Mouse (Mus musculus) limb, embryonic 15.5 days (tissue): ENCODE measurements at regions not wholly inside any gene's neighbourhood (a gene's known extent, or its start where the extent isn't known, plus 50 kb on each side); places are given as distances from the start of the nearest gene placed in this dataset.

Experiments used
- ATAC-seq: fragments of 200-750 bp; cut with Nextera tagmentation; 2 replicates; pipeline ENCODE4 v1.8.0; 2017; ENCODE audit warnings: low read depth, moderate TSS enrichment; ENCODE audit not compliant: insufficient number of reproducible peaks, low FRiP score, low TSS enrichment
- H3K27ac ChIP-seq: fragments of 300-500 bp; sonication (generic); 2 replicates; pipeline ENCODE4 v1.5.1; 2015; ENCODE audit warnings: moderate library complexity, mild to moderate bottlenecking, inconsistent platforms
- H3K27me3 ChIP-seq: fragments of 300-500 bp; sonication (generic); 2 replicates; pipeline ENCODE4 v1.6.1; 2015; ENCODE audit warnings: inconsistent platforms
- H3K36me3 ChIP-seq: fragments of 300-500 bp; sonication (generic); 2 replicates; pipeline ENCODE4 v1.6.1; 2015; ENCODE audit warnings: inconsistent platforms
- H3K4me1 ChIP-seq: fragments of 300-500 bp; sonication (generic); 2 replicates; pipeline ENCODE4 v1.6.1; 2015; ENCODE audit warnings: inconsistent platforms
- H3K4me2 ChIP-seq: fragments of 300-500 bp; sonication (generic); 2 replicates; pipeline ENCODE4 v1.6.1; 2015; ENCODE audit warnings: mild to moderate bottlenecking, inconsistent platforms
- H3K4me3 ChIP-seq: fragments of 300-500 bp; sonication (generic); 2 replicates; pipeline ENCODE4 v1.5.1; 2015; ENCODE audit warnings: mild to moderate bottlenecking, inconsistent platforms
- H3K9ac ChIP-seq: fragments of 300-500 bp; sonication (generic); 2 replicates; pipeline ENCODE4 v1.6.1; 2015; ENCODE audit warnings: inconsistent platforms
- H3K9me3 ChIP-seq: fragments of 300-500 bp; sonication (generic); 2 replicates; pipeline ENCODE4 v1.6.1; 2016; ENCODE audit warnings: inconsistent platforms
- whole genome bisulfite sequencing: fragments of 180-500 bp; shearing (Covaris S2); methylation state at CpG from one replicate; pipeline ENCODE4 v1.1.7; 2015; 5-methylcytosine and 5-hydroxymethylcytosine counted together

DNA sequence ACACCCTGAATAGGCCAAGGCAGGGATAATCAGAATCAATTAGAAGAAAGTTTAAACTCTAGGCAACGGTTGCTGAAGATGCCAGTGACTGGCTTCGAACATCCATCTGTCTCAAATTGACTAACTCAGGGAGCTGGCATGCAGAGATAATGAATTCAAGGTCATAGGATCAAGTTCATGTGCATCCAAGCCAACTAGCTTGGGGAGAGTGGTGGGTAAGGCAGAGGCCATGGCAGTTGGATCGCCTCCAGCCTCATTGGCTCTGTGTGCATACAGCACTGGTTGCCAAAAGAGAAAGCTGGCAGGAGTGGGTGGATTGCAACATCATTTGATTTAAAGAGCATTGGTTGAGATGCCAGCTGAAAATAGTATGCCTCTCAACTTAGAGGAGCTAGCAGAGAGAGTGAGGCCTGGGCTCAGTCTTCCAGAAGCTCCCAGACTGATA lies 1398.3 kb upstream of the Lrrc6 start:
- H3K27me3 ChIP-seq, result no peaks in the 10 kb centered on the region
- H3K4me2 ChIP-seq, result no peak overlapping the region
- H3K4me1 ChIP-seq, result no peaks in the 10 kb centered on the region
- no peaks in the 10 kb centered on the region for H3K9me3 ChIP-seq
- no peak overlapping the region for H3K4me3 ChIP-seq
- H3K9ac ChIP-seq, result no peak overlapping the region
- H3K27ac ChIP-seq, result no peak overlapping the region
- no peaks in the 10 kb centered on the region for H3K36me3 ChIP-seq
- ATAC-seq, result no peak
- 75% methylated on average over 3 of the region's 3 CpGs for WGBS

DNA sequence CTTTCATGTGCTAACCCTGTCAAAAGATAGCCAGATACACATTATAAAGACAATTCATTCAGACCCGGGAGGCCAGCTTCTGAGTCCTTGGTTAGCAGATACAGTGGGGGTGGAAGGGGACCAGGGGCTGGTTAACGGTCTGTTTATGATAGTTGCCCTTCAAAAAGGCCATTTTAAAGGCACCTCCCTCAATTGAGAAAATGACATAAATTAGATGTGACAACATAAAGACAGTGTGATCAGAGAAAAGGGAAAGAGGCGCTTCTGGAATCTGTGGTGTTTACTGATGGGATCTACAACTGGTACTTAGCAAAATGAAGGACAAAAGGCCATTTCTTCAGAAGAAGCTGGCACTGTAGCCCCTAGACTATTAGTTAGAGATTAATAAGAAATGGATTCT lies 1391.4 kb upstream of the Lrrc6 start:
- H3K4me2 ChIP-seq, result no peak overlapping the region
- no peaks in the 10 kb centered on the region for H3K4me1 ChIP-seq
- H3K9ac ChIP-seq, result no peak overlapping the region
- H3K27me3 ChIP-seq, result no peaks in the 10 kb centered on the region
- no peaks in the 10 kb centered on the region for H3K9me3 ChIP-seq
- no peak for ATAC-seq
- 45% methylated on average over 3 of the region's 3 CpGs for WGBS
- no peak overlapping the region for H3K27ac ChIP-seq
- H3K36me3 ChIP-seq, result no peaks in the 10 kb centered on the region
- H3K4me3 ChIP-seq, result no peak overlapping the region

DNA sequence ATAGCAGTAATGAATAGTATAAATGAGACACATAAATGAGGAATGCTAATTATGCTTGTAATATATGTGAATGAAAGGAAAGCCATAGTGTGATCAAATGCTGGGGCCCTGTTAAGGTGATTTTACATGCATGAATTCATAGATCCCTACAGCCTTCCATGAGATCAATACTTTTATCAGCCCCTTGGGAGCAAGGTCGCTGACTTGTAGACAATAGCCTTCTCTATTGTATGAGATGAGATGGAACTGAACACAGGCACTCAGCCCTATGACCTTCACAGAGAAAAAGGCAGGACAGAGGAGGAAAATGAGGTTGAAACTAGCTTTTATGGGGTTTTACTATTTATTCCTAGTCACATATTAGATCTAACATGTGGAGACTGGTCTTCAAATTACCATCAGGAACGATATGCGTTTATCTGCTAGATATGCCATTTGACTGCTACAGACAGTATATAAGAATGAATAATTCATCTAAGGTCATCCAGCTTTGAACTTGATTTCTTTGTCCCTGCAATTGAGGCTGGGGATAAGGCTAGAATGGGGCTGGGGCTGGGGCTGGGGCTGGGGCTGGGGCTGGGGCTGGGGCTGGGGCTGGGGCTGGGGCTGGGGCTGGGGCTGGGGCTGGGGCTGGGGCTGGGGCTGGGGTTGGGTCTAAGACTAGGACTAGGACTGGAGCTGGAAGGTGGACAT lies 1390.0 kb upstream of the Lrrc6 start:
- WGBS, result 76% methylated on average over 3 of the region's 3 CpGs
- no peaks in the 10 kb centered on the region for H3K4me1 ChIP-seq
- no peak for ATAC-seq
- H3K4me2 ChIP-seq, result no peak overlapping the region
- no peaks in the 10 kb centered on the region for H3K36me3 ChIP-seq
- no peaks in the 10 kb centered on the region for H3K27me3 ChIP-seq
- no peak overlapping the region for H3K9ac ChIP-seq
- H3K4me3 ChIP-seq, result no peak overlapping the region
- H3K27ac ChIP-seq, result no peak overlapping the region
- no peaks in the 10 kb centered on the region for H3K9me3 ChIP-seq

DNA sequence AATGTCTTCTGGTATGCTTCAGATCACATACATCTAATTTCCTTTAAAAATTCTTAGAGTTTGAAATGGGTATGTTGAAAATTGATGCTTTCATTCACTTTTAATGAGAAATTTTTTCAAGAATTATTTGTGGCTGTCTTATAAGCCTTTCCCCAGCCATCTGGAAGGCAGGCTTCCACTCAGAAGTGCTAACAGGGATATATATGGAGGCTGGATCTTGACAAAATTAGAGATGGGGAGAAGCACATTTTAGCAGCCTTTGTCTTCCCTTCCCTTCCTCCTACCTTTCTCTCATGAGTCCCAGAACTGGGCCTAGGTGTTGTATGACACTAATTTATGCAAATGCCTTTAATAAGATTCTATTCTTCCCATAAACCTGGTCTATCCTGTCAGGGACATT lies 1387.8 kb upstream of the Lrrc6 start:
- Histone ChIP-seq H3K36me3 (no peaks in the 10 kb centered on the region), H3K4me3 (no peak overlapping the region), H3K4me1 (no peaks in the 10 kb centered on the region), H3K9ac (no peak overlapping the region), H3K27me3 (no peaks in the 10 kb centered on the region), H3K9me3 (no peaks in the 10 kb centered on the region), H3K4me2 (no peak overlapping the region), H3K27ac (no peak overlapping the region)
- ATAC-seq, result no peak

DNA sequence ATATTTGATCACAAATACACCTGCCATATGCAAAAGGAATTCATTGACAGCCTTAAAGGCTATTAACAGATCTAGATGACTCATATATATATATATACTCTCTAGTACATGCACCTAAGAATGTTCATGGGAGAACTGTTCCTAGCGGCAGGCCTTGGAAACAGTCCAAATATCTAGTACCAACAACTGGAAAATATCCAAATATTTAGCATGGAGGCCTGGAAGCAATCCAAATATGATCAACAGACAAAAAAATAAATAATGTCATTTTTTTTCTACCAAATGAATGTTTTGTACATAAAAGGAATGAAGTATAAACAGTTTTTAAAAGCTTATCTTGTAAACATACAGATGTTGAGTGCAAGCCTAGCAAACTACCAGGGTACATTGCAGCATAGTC lies 1354.6 kb upstream of the Lrrc6 start:
- no peaks in the 10 kb centered on the region for H3K9me3 ChIP-seq
- no peak for ATAC-seq
- no peak overlapping the region for H3K4me2 ChIP-seq
- H3K4me3 ChIP-seq, result no peak overlapping the region
- no peaks in the 10 kb centered on the region for H3K36me3 ChIP-seq
- 52% methylated on average over 1 of the region's 1 CpGs for WGBS
- H3K27me3 ChIP-seq, result no peaks in the 10 kb centered on the region
- no peak overlapping the region for H3K27ac ChIP-seq
- H3K9ac ChIP-seq, result no peak overlapping the region
- H3K4me1 ChIP-seq, result no peaks in the 10 kb centered on the region

DNA sequence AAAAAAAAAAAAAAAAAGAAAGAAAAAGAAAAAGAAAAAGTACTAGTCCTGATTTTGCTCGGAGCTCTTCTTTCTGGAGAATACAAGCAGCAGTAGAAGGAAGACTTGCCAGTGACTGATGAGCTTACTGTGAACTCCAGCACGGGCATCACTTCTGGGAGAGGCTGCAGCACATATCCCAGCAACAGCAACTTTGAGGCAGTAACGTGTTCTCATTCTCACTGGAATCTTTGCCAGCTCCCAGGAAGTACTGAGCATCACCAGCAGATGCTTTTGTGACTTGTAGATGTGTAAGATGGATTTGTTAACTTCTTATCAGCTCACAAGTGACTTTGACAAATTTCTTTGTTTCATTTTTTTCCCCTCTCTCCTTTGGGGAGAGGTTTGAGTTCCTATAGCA lies 1349.4 kb upstream of the Lrrc6 start:
- WGBS, result 66% methylated on average over 3 of the region's 3 CpGs
- Histone ChIP-seq H3K9ac (no peak overlapping the region), H3K4me1 (no peaks in the 10 kb centered on the region), H3K27ac (no peak overlapping the region), H3K36me3 (no peaks in the 10 kb centered on the region), H3K4me2 (no peak overlapping the region), H3K9me3 (no peaks in the 10 kb centered on the region), H3K4me3 (no peak overlapping the region), H3K27me3 (no peaks in the 10 kb centered on the region)
- ATAC-seq, result no peak

DNA sequence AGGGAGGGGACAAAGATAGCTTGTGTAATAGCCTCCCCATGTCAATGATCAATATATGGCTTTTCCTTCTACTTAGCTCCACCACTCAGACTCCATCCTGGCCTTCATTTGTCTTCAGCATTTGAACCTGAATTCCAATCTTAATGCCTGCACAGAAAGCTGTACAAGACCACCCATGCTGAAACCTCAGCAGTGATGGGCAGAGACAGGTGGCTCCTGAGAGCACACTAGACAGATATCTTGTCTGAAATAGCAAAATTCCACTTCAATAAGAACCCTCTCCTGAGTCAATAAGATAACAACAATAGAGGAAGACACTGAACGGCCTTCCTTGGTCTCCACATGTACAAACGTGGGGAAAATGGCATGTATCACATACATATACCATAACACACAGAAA lies 1345.0 kb upstream of the Lrrc6 start:
- no peak overlapping the region for H3K4me3 ChIP-seq
- 75% methylated on average over 2 of the region's 2 CpGs for WGBS
- ATAC-seq, result no peak
- no peaks in the 10 kb centered on the region for H3K36me3 ChIP-seq
- H3K27ac ChIP-seq, result no peak overlapping the region
- H3K9ac ChIP-seq, result no peak overlapping the region
- no peaks in the 10 kb centered on the region for H3K27me3 ChIP-seq
- no peak overlapping the region for H3K4me2 ChIP-seq
- H3K4me1 ChIP-seq, result no peaks in the 10 kb centered on the region
- no peaks in the 10 kb centered on the region for H3K9me3 ChIP-seq

DNA sequence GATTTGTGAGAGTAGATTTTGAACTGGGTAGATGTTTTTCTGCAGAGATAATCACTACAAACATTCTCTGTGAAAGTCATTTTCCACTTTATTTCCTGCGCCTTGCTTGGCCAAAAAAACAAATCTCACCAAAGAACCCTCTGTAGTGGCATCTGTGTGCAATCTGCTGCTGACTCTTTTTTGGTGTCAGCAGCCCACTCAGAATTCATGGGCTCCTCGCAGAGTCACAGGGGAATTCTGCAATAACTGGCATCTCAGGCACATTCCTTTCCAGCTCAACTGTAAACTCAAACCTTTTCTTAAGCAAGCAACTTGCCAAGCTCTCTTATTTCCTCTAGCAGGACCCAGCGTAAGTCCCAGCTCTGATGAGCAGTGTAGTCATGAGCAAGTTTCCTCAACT lies 1340.0 kb upstream of the Lrrc6 start:
- Histone ChIP-seq H3K4me1 (no peaks in the 10 kb centered on the region), H3K27me3 (no peaks in the 10 kb centered on the region), H3K9me3 (no peaks in the 10 kb centered on the region), H3K4me3 (no peak overlapping the region), H3K27ac (no peak overlapping the region), H3K9ac (no peak overlapping the region), H3K36me3 (no peaks in the 10 kb centered on the region), H3K4me2 (no peak overlapping the region)
- no peak for ATAC-seq
- 66% methylated on average over 3 of the region's 3 CpGs for WGBS

DNA sequence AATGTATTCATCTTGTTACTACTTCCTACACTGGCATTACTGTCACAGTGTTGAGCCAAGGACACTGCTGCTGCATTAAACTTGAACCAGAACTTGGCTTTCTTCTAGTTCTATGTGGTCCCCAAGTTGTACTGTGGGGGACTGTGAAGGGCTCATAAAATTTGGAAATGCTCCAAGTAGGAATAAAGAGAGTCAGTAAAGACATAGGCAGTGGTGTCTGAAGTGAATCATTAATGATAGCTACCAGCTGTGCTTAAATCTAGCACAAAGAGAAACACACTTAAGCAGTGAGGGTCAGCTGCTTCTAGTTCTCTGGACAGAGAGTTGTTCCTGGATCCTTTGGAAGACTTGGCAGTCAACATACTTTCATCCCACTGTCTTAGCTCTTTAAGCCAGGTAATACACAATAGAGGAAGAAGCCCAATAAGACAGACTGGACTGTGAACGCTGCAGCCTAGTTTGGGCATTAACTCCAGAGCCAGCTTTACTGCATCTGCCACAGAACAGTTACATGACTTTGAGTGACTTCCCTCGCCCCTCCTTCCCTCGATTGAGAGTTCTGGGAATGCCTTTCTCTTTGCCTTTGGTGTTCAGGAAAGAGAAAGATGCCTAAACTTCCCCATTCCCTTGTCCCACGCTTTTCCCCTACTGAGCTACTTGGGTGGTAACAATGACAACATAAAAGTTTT lies 1325.2 kb upstream of the Lrrc6 start:
- Histone ChIP-seq H3K9me3 (no peaks in the 10 kb centered on the region), H3K4me1 (no peaks in the 10 kb centered on the region), H3K27me3 (no peaks in the 10 kb centered on the region), H3K4me2 (no peak overlapping the region), H3K36me3 (no peaks in the 10 kb centered on the region), H3K4me3 (no peak overlapping the region), H3K9ac (no peak overlapping the region), H3K27ac (no peak overlapping the region)
- 57% methylated on average over 4 of the region's 4 CpGs for WGBS
- ATAC-seq, result no peak

DNA sequence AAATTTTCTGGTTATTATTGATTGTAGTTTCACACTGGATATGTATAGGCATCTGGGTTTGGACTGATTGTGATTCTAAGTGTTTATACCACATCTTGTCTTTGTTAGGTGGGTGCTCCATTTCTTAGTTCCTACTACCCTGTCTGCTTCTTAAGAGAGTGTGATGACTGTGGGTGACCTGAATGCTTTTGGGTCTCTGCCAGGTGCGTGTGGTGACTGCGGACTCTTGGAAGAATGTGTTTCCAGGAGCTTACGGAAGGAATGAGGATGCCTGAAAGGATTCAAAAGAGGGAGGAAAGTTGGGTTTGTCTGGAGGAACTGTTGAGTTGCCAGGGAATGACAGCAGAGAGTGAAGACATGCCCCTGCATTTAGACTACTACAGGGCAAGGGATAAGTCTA lies 1322.5 kb upstream of the Lrrc6 start:
- Histone ChIP-seq H3K9me3 (no peaks in the 10 kb centered on the region), H3K4me1 (no peaks in the 10 kb centered on the region), H3K27ac (no peak overlapping the region), H3K4me3 (no peak overlapping the region), H3K36me3 (no peaks in the 10 kb centered on the region), H3K4me2 (no peak overlapping the region), H3K27me3 (no peaks in the 10 kb centered on the region), H3K9ac (no peak overlapping the region)
- ATAC-seq, result no peak
- 68% methylated on average over 3 of the region's 3 CpGs for WGBS

DNA sequence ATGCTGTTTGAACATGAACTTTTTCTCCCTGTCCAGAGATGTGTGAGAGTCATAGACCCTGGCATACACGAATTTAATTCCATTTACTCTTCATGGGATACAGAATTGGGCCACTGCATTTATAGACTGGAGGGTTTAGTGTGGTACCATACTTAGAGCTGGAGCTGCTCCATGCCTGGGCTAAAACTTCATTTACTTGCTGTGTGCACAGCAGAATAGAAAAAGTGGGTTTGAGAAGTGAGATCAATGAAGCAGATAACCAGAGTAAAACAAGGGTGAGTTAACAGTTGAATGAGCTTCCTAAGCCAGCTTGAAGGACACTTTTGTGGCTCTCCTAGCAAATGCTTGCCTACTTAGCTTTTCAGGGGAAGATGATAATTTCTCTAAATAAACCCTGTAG lies 1299.2 kb upstream of the Lrrc6 start:
- H3K36me3 ChIP-seq, result no peaks in the 10 kb centered on the region
- no peak for ATAC-seq
- no peak overlapping the region for H3K4me2 ChIP-seq
- no peaks in the 10 kb centered on the region for H3K27me3 ChIP-seq
- no peak overlapping the region for H3K9ac ChIP-seq
- no peak overlapping the region for H3K4me3 ChIP-seq
- H3K9me3 ChIP-seq, result no peaks in the 10 kb centered on the region
- no peaks in the 10 kb centered on the region for H3K4me1 ChIP-seq
- WGBS, result 51% methylated on average over 1 of the region's 1 CpGs
- no peak overlapping the region for H3K27ac ChIP-seq

DNA sequence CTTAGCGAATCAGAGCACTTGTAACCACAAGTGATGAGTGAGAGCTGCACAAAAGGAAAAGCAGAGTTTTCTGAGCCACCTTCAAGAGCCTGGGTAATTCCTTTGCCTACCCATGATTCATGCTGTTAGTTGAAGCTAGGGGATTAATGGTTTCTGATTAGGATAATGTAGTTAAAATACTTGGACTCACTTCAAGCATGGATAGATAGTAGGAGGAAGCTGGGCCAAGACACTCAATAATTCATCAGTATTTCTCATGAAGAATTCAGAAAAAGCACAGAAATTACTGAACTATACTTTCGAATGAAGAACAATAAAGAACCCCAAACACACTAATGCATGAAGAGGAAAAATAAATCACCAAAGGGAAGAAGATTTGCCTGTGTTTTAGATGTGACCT lies 1294.9 kb upstream of the Lrrc6 start:
- 88% methylated on average over 2 of the region's 2 CpGs for WGBS

DNA sequence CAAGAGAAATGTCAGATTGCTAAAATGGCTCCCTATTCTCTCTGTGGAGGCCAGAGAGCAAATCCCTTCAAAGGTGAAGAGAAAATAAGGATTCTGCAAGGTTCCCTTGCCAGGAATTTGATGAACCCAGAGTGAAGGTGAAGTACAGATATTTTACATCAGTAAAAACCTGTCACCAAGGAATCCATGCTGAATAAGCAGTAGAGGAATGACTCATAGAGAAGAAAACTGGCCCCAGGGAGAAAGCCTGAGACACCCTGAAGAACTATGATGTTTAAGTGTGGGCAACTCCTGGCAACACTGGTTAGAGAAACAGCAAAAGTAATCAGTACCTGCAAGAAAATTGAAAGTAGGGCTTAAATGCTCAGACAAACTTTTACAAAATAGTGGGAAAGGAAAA lies 1292.1 kb upstream of the Lrrc6 start:
- no peak overlapping the region for H3K4me2 ChIP-seq
- ATAC-seq, result no peak
- no peak overlapping the region for H3K9ac ChIP-seq
- no peak overlapping the region for H3K4me3 ChIP-seq
- H3K36me3 ChIP-seq, result no peaks in the 10 kb centered on the region
- no peaks in the 10 kb centered on the region for H3K27me3 ChIP-seq
- no peaks in the 10 kb centered on the region for H3K4me1 ChIP-seq
- H3K9me3 ChIP-seq, result no peaks in the 10 kb centered on the region
- H3K27ac ChIP-seq, result no peak overlapping the region

More for the DNA sequence above, 1294.9 kb upstream of the Lrrc6 start:
- Histone ChIP-seq H3K36me3 (no peaks in the 10 kb centered on the region), H3K27ac (no peak overlapping the region), H3K4me3 (no peak overlapping the region), H3K27me3 (no peaks in the 10 kb centered on the region), H3K9ac (no peak overlapping the region), H3K4me1 (no peaks in the 10 kb centered on the region), H3K9me3 (no peaks in the 10 kb centered on the region), H3K4me2 (no peak overlapping the region)
- ATAC-seq, result no peak
